Mouse (Mus musculus): ENCODE data around the gene Jmjd4.

- TF ChIP-seq CTCF (IDR thresholded peaks at IDR 0.05; ENCODE audit: low read depth, low read length) (no peak), POLR2A (IDR thresholded peaks at IDR 0.05; ENCODE audit: borderline replicate concordance, low read depth, low read length) (no peak)
Observed at GRCm38 (mm10) chr11:59412999-59413863, 36.6 kb upstream of the Jmjd4 start.
